Mouse (Mus musculus) heart, embryonic 14.5 days (tissue): ENCODE results near the gene Cwf19l1. TPM values are rescaled to one million over a fixed set of nuclear protein-coding genes. Genes with fewer than 3 reads are reported as not detected.
"Not testable (repeated sequence)": the region's sequence is repeated elsewhere in the genome, so short reads cannot be mapped to it uniquely, and the experiment has no call there.

Source experiments
- ATAC-seq: fragments of 200-750 bp; cut with Nextera tagmentation; 2 replicates; pipeline ENCODE4 v1.8.0; 2017; ENCODE audit warnings: low read depth, moderate TSS enrichment; ENCODE audit not compliant: insufficient number of reproducible peaks, insufficient read depth, low FRiP score
- H3K27ac ChIP-seq, 2 experiments: fragments of 200-500 bp in 1 of 2; fragments of 300-500 bp in 1 of 2; sonication (generic) in 1 of 2; replicated peaks in 1 of 2; 2 replicates each; pipeline ENCODE4 v1.5.1; 2012 to 2014; ENCODE audit warnings: low read depth in 2 of 2, low read length in 2 of 2, control low read depth in 1 of 2, mild to moderate bottlenecking in 1 of 2, mixed read lengths in 1 of 2; ENCODE audit not compliant: control insufficient read depth in 1 of 2, insufficient read depth in 1 of 2
- H3K27me3 ChIP-seq: fragments of 300-500 bp; sonication (generic); 2 replicates; pipeline ENCODE4 v1.6.1; 2014; ENCODE audit warnings: mild to moderate bottlenecking, low read length, control low read depth; ENCODE audit not compliant: control insufficient read depth, insufficient read depth
- H3K36me3 ChIP-seq: fragments of 300-500 bp; sonication (generic); 2 replicates; pipeline ENCODE4 v1.6.1; 2014; ENCODE audit warnings: mild to moderate bottlenecking, control low read depth, low read length, mixed read lengths; ENCODE audit not compliant: control insufficient read depth, insufficient read depth
- H3K4me1 ChIP-seq, 2 experiments: fragments of 200-500 bp in 1 of 2; fragments of 300-500 bp in 1 of 2; sonication (generic) in 1 of 2; 2 replicates each; pipeline ENCODE4 v1.6.1; 2012 to 2014; ENCODE audit warnings: low read length in 2 of 2, control low read depth in 1 of 2, mixed read lengths in 1 of 2; ENCODE audit not compliant: control insufficient read depth in 2 of 2, insufficient read depth in 2 of 2
- H3K4me2 ChIP-seq: fragments of 300-500 bp; sonication (generic); 2 replicates; pipeline ENCODE4 v1.6.1; 2014; ENCODE audit warnings: mild to moderate bottlenecking, low read length
- H3K4me3 ChIP-seq, 2 experiments: fragments of 200-500 bp in 1 of 2; fragments of 300-500 bp in 1 of 2; sonication (generic) in 1 of 2; 2 replicates each; pipeline ENCODE4 v1.5.1; 2012 to 2014; ENCODE audit warnings: low read length in 2 of 2, mild to moderate bottlenecking in 2 of 2, control low read depth in 1 of 2, low read depth in 1 of 2, moderate library complexity in 1 of 2; ENCODE audit not compliant: control insufficient read depth in 1 of 2, insufficient read depth in 1 of 2
- H3K9ac ChIP-seq: fragments of 300-500 bp; sonication (generic); 2 replicates; pipeline ENCODE4 v1.6.1; 2014; ENCODE audit warnings: mild to moderate bottlenecking, low read length
- H3K9me3 ChIP-seq: fragments of 300-500 bp; sonication (generic); 2 replicates; pipeline ENCODE4 v1.6.1; 2016; ENCODE audit warnings: low read length, control low read depth; ENCODE audit not compliant: control insufficient read depth
- WGBS: fragments of 180-500 bp; shearing (Covaris S2); extraction: QIAGEN DNeasy Blood & Tissue Kit; methylation state at CpG from one replicate; pipeline ENCODE4 v1.1.7; 2014; 5-methylcytosine and 5-hydroxymethylcytosine counted together
- polyA plus RNA-seq: library from polyadenylated mRNA; unstranded; fragments of >200 nt; fragmentation: Nextera tagmentation; extraction: Ambion mirVana; gene quantifications from 2 replicates; pipeline ENCODE4 v1.2.1, GENCODE M21; 2014

The Cwf19l1 gene
- polyA plus RNA-seq, 1 experiment from 2014 or later = 15.2 TPM

DNA sequence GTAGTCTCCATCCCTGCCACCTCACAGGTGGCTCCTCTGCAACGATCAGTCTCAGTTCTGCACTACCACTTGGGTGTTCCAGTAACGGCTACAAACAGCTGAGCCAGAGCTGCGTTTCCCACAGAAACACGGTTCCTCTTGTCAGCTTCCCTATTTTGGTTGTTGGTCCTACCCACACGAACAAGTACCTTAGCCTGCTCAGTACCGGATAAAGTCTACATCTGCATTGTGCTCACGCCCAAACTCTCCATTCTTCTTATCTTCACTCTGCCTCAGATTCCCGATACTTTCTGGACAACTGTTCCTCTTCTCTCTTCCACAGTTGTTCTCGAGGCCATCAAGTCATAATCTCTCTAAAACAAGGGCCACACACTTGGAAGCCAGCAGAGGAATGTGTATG, 8.7 kb upstream of the Cwf19l1 start:
- Histone ChIP-seq H3K4me2 (no peak overlapping the region), H3K27ac (no peak overlapping the region), H3K9ac (no peak overlapping the region), H3K27me3 (no peaks in the 10 kb centered on the region), H3K4me3 (no peak overlapping the region), H3K9me3 (no peaks in the 10 kb centered on the region), H3K36me3 (peaks cover 49% of the 10 kb centered on the region), H3K4me1 (peaks cover 5 to 9% of the 10 kb centered on the region in 2 experiments; a peak in 3 of 4 replicates)
- no peak for ATAC-seq
- WGBS = 85% methylated on average over 9 of the region's 9 CpGs

DNA sequence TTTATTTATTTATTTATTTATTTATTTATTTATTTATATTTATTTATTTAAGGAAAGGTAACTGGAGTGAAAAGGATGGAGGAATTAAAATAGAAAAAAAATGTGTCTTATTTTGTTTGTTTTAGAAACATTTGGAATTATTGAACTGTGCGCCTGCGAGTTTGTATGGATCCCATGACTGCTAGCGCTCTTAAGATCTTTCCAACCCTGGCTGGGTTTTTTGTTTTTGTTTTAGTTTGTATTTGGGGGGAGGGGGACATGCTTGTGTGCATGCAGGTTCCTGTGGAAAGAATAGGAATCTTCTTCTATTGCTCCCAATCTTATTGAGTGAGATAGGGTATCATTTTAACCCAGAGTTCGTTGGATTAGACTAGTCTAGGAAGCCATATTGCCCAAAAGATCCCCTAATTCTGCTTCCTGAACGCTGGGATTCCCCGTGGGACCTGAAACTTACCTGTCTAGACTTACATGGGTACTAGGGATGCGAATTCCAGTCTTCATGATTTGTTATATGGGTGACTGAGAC, 347 bp upstream of the Cwf19l1 start:
- peak overlapping the region; percentile 72 for H3K4me2 ChIP-seq
- no peak for ATAC-seq
- peaks cover 0 to 5% of the 10 kb centered on the region in 2 experiments; a peak in 3 of 4 replicates for H3K4me1 ChIP-seq
- peak overlapping the region in 1 of 2 experiments; percentile 97; a peak in 1 of 4 replicates for H3K27ac ChIP-seq
- no peaks in the 10 kb centered on the region for H3K27me3 ChIP-seq
- peaks cover 43% of the 10 kb centered on the region for H3K36me3 ChIP-seq
- H3K4me3 ChIP-seq = peak overlapping the region; percentile 25 to 75; a peak in 3 of 4 replicates
- peak overlapping the region; percentile 26; the same call in 1 of the 2 replicates for H3K9ac ChIP-seq
- 29% methylated on average over 7 of the region's 7 CpGs for WGBS
- 0 out of 2 replicates have a peak, but pooled peaks cover 3% of the 10 kb centered on the region for H3K9me3 ChIP-seq

DNA sequence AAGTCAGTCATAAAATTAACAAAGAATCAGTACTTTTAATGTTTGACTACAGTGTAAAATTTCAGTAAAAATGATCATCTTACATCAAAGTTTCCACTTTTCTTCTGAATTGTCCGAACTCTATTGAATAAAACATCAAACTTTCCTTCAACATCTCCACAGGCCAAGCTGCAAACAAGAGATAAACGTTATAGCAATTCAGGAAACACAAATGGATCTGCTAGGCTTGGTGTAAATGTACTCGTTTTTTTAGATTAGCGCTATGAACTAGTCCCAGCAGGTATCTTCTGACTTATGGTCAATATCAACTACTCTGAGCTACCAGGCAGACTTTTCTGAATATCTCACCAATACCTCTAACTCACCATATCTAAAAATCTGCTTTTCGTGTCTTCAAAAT, 2.8 kb downstream of the Cwf19l1 start:
- Histone ChIP-seq H3K36me3 (peaks cover 49% of the 10 kb centered on the region), H3K9ac (no peak overlapping the region), H3K27ac (no peak overlapping the region), H3K4me1 (peaks cover 0 to 5% of the 10 kb centered on the region in 2 experiments; a peak in 3 of 4 replicates), H3K9me3 (no peaks in the 10 kb centered on the region), H3K27me3 (no peaks in the 10 kb centered on the region), H3K4me2 (no peak overlapping the region), H3K4me3 (no peak overlapping the region)
- ATAC-seq = no peak
- 87% methylated on average over 5 of the region's 5 CpGs for WGBS

DNA sequence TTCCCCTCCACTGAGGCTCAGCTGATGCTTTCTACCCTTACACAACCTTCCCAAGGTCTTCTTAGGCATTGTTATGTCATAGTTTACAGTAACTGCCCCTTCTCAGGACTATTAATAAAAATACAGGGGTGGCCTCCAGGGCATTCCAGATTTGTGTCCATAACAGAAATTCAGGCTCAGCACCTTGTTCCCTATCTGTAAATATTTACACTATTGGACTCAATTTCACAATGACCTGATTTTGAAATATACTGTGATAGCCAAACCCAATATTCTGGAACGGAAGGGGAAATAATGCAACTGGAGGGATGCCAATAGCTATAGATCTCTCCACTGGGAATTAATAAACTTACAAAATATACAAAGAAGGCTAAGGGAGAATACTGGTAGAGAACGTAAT, 7.1 kb downstream of the Cwf19l1 start:
- Histone ChIP-seq H3K4me3 (no peak overlapping the region), H3K27ac (no peak overlapping the region), H3K9ac (no peak overlapping the region), H3K4me1 (no peaks in the 10 kb centered on the region), H3K4me2 (no peak overlapping the region), H3K9me3 (no peaks in the 10 kb centered on the region), H3K36me3 (peaks cover 90% of the 10 kb centered on the region), H3K27me3 (no peaks in the 10 kb centered on the region)
- WGBS = 93% methylated on average over 2 of the region's 2 CpGs
- no peak for ATAC-seq

DNA sequence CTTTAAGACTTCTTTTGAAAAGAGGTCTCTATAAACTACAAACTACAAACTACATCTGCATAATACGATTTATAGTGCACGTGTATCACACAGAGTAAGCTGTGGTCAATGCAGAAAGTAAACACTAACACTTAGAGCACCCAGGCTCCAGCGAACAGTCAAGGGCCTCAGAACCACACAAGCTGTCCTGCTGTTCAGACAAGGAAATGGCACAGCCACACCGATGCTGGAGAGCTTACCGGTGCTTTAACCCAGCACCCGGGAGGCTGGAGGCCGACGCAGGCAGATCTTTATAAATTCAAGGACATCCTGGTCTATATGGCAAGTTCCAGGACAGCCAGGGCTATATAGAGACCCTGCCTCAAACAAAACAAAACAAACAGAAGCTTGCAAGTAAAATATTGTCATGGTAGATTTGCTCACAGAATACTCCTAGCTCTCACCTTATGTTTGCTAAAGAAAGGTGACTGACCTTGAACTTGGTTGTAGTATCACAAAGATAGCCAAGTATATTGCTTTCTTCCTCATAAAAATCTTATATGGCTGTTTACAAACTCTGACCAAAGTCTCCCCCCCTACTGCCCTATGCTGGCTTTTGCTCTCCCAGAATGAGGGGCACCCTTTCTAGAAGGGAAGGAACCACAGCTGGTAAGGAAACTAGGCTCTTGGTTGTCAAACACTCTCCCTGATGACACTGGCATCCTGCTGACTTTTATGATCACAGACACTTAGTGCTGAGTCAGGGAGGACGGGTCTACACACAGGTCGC, 7.8 kb downstream of the Cwf19l1 start:
- H3K36me3 ChIP-seq = peaks cover 97% of the 10 kb centered on the region
- H3K27ac ChIP-seq = no peak overlapping the region
- no peaks in the 10 kb centered on the region for H3K4me1 ChIP-seq
- 93% methylated on average over 10 of the region's 10 CpGs for WGBS
- no peaks in the 10 kb centered on the region for H3K9me3 ChIP-seq
- H3K4me3 ChIP-seq = no peak overlapping the region
- no peak overlapping the region for H3K9ac ChIP-seq
- no peak overlapping the region for H3K4me2 ChIP-seq
- no peaks in the 10 kb centered on the region for H3K27me3 ChIP-seq
- no peak for ATAC-seq

DNA sequence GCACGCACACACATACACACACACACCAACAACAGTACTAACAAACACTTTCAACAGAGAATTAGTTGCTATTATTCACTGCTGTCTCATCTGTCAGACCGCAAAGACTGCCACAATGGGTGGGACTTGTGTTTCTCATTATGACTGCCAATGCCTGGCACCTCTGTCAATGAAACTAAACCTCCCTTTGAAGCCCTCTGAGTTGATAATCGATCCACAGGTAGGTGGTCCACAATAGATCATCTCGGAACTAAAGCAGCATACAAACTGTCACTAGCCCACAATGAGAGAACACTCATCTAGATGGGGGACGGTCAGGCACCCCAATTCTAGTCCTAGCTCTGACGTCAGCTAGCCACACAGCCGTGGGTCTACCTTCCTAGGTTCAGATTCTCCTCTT, 14.5 kb downstream of the Cwf19l1 start:
- WGBS = 92% methylated on average over 7 of the region's 7 CpGs
- no peak overlapping the region for H3K4me3 ChIP-seq
- peaks cover 95% of the 10 kb centered on the region for H3K36me3 ChIP-seq
- no peaks in the 10 kb centered on the region for H3K9me3 ChIP-seq
- H3K4me2 ChIP-seq = no peak overlapping the region
- H3K27ac ChIP-seq = no peak overlapping the region
- no peaks in the 10 kb centered on the region for H3K4me1 ChIP-seq
- no peak for ATAC-seq
- no peaks in the 10 kb centered on the region for H3K27me3 ChIP-seq
- no peak overlapping the region for H3K9ac ChIP-seq

DNA sequence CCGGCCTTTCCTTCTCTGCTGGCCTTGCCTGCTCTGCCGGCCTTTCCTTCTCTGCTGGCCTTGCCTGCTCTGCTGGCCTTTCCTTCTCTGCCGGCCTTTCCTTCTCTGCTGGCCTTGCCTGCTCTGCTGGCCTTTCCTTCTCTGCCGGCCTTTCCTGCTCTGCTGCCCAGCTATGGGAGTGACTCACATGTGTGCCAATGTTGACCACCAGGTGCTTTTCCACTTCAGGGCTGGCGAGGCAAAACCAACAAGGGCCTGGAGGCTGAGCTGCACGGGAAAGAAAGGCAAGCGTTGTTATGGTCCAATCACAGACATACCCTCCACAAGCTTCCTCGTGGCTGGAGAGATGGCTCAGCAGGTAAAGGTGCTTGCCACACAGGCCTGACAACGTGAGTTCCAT, 15.0 kb downstream of the Cwf19l1 start:
- H3K27ac ChIP-seq, H3K9ac ChIP-seq, ATAC-seq, H3K9me3 ChIP-seq, H3K27me3 ChIP-seq, H3K4me3 ChIP-seq, H3K4me1 ChIP-seq, H3K4me2 ChIP-seq: not testable (repeated sequence)
- H3K36me3 ChIP-seq = peaks cover 93% of the 10 kb centered on the region
- 92% methylated on average over 7 of the region's 9 CpGs for WGBS
